Comparison of ENCODE assay signal across 9 mouse cellular contexts in the genomic region with DNA sequence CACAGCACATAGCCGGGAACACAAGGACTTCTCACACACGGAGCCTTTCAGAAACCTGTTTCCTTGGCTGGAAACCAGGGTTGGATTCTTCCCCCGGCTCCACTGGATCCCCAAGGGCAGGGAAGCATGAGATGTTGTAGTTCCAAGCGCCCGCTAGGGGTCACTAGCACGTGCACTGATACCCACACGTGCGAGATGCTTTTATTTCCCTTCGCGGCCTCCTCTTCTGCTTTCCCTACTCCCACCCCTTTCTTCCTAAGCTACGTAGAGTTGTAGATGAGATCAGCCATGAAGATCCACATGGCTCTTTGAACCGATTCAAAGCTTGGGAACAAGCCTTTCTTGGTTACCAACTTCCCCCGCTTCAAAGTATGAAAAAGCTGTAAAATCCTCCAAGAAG. TPM values are rescaled to one million over a fixed set of nuclear protein-coding genes. Genes with fewer than 3 reads are reported as not detected.
DNase-seq lines count a peak whose midpoint lies in the region; ATAC-seq and TF ChIP-seq lines count a peak whose summit lies in the region.
"Had no signal": no experiment of that assay in that cellular context is flagged by ENCODE, and none has a peak within 500 bp of the region (broad histone marks: within the 10 kb centered on the region; RNA-seq: fewer than 3 reads in every experiment).

No protein-coding gene starts in this region.

- H3K9ac ChIP-seq in hindbrain, embryonic 16.5 days (ENCODE audit: low read depth, low read length), result no peak overlapping the region
- H3K9ac ChIP-seq in forebrain, embryonic 13.5 days, result no peak overlapping the region
- no peak overlapping the region for H3K9ac ChIP-seq in lung, postnatal 0 days (replicated peaks; ENCODE audit: low read depth)
- H3K9ac ChIP-seq: embryonic facial prominence, embryonic 13.5 days had no signal

- peaks cover 23% of the 10 kb centered on the region for H3K27me3 ChIP-seq in hindbrain, embryonic 10.5 days (ENCODE audit: insufficient read depth, poor library complexity, severe bottlenecking)
- H3K27me3 ChIP-seq in hindbrain, embryonic 16.5 days (replicated peaks; ENCODE audit: control insufficient read depth, insufficient read depth, low read length), result peaks cover 4% of the 10 kb centered on the region; the same call in 1 of the 2 replicates
- no peaks in the 10 kb centered on the region for H3K27me3 ChIP-seq in E14TG2a.4 (ENCODE audit: insufficient read depth, low read length)
- H3K27me3 ChIP-seq in forebrain, embryonic 13.5 days, result no peaks in the 10 kb centered on the region; the same call in 1 of the 2 replicates
- no peaks in the 10 kb centered on the region for H3K27me3 ChIP-seq in lung, postnatal 0 days (replicated peaks; ENCODE audit: insufficient read depth, low read length)

- H3K36me3 ChIP-seq in hindbrain, embryonic 10.5 days, result no peaks in the 10 kb centered on the region
- H3K36me3 ChIP-seq in hindbrain, embryonic 16.5 days (ENCODE audit: control insufficient read depth, insufficient read depth, low read length), result no peaks in the 10 kb centered on the region
- H3K36me3 ChIP-seq in E14TG2a.4 (ENCODE audit: insufficient read depth, low read length), result peaks cover 52% of the 10 kb centered on the region
- no peaks in the 10 kb centered on the region for H3K36me3 ChIP-seq in forebrain, embryonic 13.5 days (ENCODE audit: poor library complexity, severe bottlenecking)
- no peaks in the 10 kb centered on the region for H3K36me3 ChIP-seq in lung, postnatal 0 days (ENCODE audit: insufficient read depth, low read length)
- H3K36me3 ChIP-seq: embryonic facial prominence, embryonic 13.5 days had no signal

- no peak for TF ChIP-seq EP300 in lung, postnatal 0 days (IDR thresholded peaks at IDR 0.05)

- peaks cover 12% of the 10 kb centered on the region for H3K4me1 ChIP-seq in hindbrain, embryonic 10.5 days (replicated peaks)
- no peaks in the 10 kb centered on the region for H3K4me1 ChIP-seq in hindbrain, embryonic 16.5 days (ENCODE audit: control insufficient read depth, insufficient read depth, low read depth, low read length)
- H3K4me1 ChIP-seq in E14TG2a.4 (replicated peaks; ENCODE audit: low read depth, low read length), result peaks cover 31% of the 10 kb centered on the region
- no peaks in the 10 kb centered on the region for H3K4me1 ChIP-seq in forebrain, embryonic 13.5 days
- no peaks in the 10 kb centered on the region for H3K4me1 ChIP-seq in lung, postnatal 0 days (ENCODE audit: insufficient read depth, low read depth, low read length)

- no peak overlapping the region for H3K4me3 ChIP-seq in hindbrain, embryonic 10.5 days
- H3K4me3 ChIP-seq in hindbrain, embryonic 16.5 days (ENCODE audit: low read length), result no peak overlapping the region
- H3K4me3 ChIP-seq in E14TG2a.4 (replicated peaks; ENCODE audit: low read length), result peak overlapping the region; percentile 57
- no peak overlapping the region for H3K4me3 ChIP-seq in forebrain, embryonic 13.5 days
- no peak overlapping the region for H3K4me3 ChIP-seq in lung, postnatal 0 days (ENCODE audit: low read depth, low read length)
- H3K4me3 ChIP-seq: embryonic facial prominence, embryonic 13.5 days had no signal

- no peaks in the 10 kb centered on the region for H3K9me3 ChIP-seq in hindbrain, embryonic 10.5 days
- H3K9me3 ChIP-seq in hindbrain, embryonic 16.5 days (ENCODE audit: control insufficient read depth, low read length), result no peaks in the 10 kb centered on the region
- no peaks in the 10 kb centered on the region for H3K9me3 ChIP-seq in E14TG2a.4 (ENCODE audit: low read length)
- H3K9me3 ChIP-seq in forebrain, embryonic 13.5 days (replicated peaks), result peaks cover 5% of the 10 kb centered on the region; the same call in 1 of the 2 replicates
- no peaks in the 10 kb centered on the region for H3K9me3 ChIP-seq in lung, postnatal 0 days (ENCODE audit: low read length)

- DNase-seq in hindbrain, embryonic 10.5 days (ENCODE audit: low spot score), result peak; percentile 66
- DNase-seq in c-Kit-positive CD71-positive TER-119-negative erythroid progenitor cells, embryonic 14.5 days (ENCODE audit: low read depth), result peak; percentile 17
- peak; percentile 67 for DNase-seq in kidney, postnatal 14 days
- DNase-seq in lung, postnatal 0 days (ENCODE audit: low spot score), result peak; percentile 82
- peak; percentile 82 for DNase-seq in testis, postnatal 10 days (ENCODE audit: low spot score)

- ATAC-seq in hindbrain, embryonic 16.5 days, result no peak
- ATAC-seq in forebrain, embryonic 13.5 days, result peak; percentile 45; the same call in 1 of the 2 replicates
- peak; percentile 37 for ATAC-seq in lung, postnatal 0 days

- H3K27ac ChIP-seq in hindbrain, embryonic 10.5 days, result no peak overlapping the region; the same call in 1 of the 2 replicates
- no peak overlapping the region for H3K27ac ChIP-seq in hindbrain, embryonic 16.5 days (ENCODE audit: low read depth, low read length)
- no peak overlapping the region for H3K27ac ChIP-seq in forebrain, embryonic 13.5 days
- no peak overlapping the region for H3K27ac ChIP-seq in lung, postnatal 0 days (ENCODE audit: low read length)
- H3K27ac ChIP-seq: embryonic facial prominence, embryonic 13.5 days had no signal

- 9% methylated on average over 13 of the region's 13 CpGs for WGBS in hindbrain, embryonic 10.5 days
- 7% methylated on average over 13 of the region's 13 CpGs for WGBS in hindbrain, embryonic 16.5 days
- 8% methylated on average over 13 of the region's 13 CpGs for WGBS in forebrain, embryonic 13.5 days
- WGBS in lung, postnatal 0 days, result 10% methylated on average over 13 of the region's 13 CpGs

- H3K4me2 ChIP-seq in hindbrain, embryonic 16.5 days (ENCODE audit: low read length), result no peak overlapping the region
- no peak overlapping the region for H3K4me2 ChIP-seq in forebrain, embryonic 13.5 days
- no peak overlapping the region for H3K4me2 ChIP-seq in lung, postnatal 0 days (replicated peaks; ENCODE audit: low read depth, low read length)
- H3K4me2 ChIP-seq: embryonic facial prominence, embryonic 13.5 days had no signal

- peak; percentile 85 for TF ChIP-seq CTCF in E14TG2a.4 (conservative IDR thresholded peaks at IDR 0.05; ENCODE audit: low read length)
- peak; percentile 81 for TF ChIP-seq CTCF in lung, postnatal 0 days (IDR thresholded peaks at IDR 0.05)

RNA-seq across cellular contexts. Expression of a gene that starts 40.0 kb away (rescaled TPM):
- 0.16 and 0.25 TPM in 2 replicates for polyA plus RNA-seq in hindbrain, embryonic 10.5 days (2016; fragmentation: Nextera tagmentation; extraction: Ambion mirVana)
- 0.64 and 1.2 TPM in 2 replicates for polyA plus RNA-seq in hindbrain, embryonic 16.5 days (2015; fragmentation: Nextera tagmentation; extraction: Ambion mirVana)
- 0.85 and 1.3 TPM in 2 replicates for polyA plus RNA-seq in forebrain, embryonic 13.5 days (2015; fragmentation: Nextera tagmentation; extraction: Ambion mirVana)
- 2.1 and 2.5 TPM in 2 replicates for polyA plus RNA-seq in lung, postnatal 0 days (2015; fragmentation: Nextera tagmentation; extraction: Ambion mirVana)
- polyA plus RNA-seq: embryonic facial prominence, embryonic 13.5 days had no signal

Comparison
In these comparisons a context has a peak if more than half of its experiments do, and no peak if none do; other contexts are left out.
1. DNase-seq: peak in every context shown above with its lines; median percentile 82 in lung, postnatal 0 days; 82 in testis, postnatal 10 days; 67 in kidney, postnatal 14 days; 66 in hindbrain, embryonic 10.5 days; 17 in c-Kit-positive CD71-positive TER-119-negative erythroid progenitor cells, embryonic 14.5 days.